Mouse (Mus musculus) heart, postnatal 0 days (tissue): ENCODE results near the gene Wt1. TPM values are rescaled to one million over a fixed set of nuclear protein-coding genes. Genes with fewer than 3 reads are reported as not detected.

Experiments used
- ATAC-seq: fragments of 200-750 bp; cut with Nextera tagmentation; 2 replicates; pipeline ENCODE4 v1.8.0; 2017; ENCODE audit warnings: low read depth, moderate number of reproducible peaks, moderate library complexity; ENCODE audit not compliant: insufficient read depth
- DNase-seq: peaks from one replicate; pipeline ENCODE4 v3.0.0-alpha.2; 2016; ENCODE audit warnings: low spot score
- H3K27ac ChIP-seq: fragments of 300-500 bp; sonication (generic); 2 replicates; pipeline ENCODE4 v1.5.1; 2014; ENCODE audit warnings: low read depth, mild to moderate bottlenecking
- H3K27me3 ChIP-seq: fragments of 300-500 bp; sonication (generic); 2 replicates; pipeline ENCODE4 v1.6.1; 2014; ENCODE audit warnings: low read length, mixed read lengths; ENCODE audit not compliant: control insufficient read depth, insufficient read depth
- H3K36me3 ChIP-seq: fragments of 300-500 bp; sonication (generic); replicated peaks from 2 replicates; pipeline ENCODE4 v1.6.1; 2014; ENCODE audit warnings: low read length, mixed read lengths; ENCODE audit not compliant: control insufficient read depth, insufficient read depth
- H3K4me1 ChIP-seq: fragments of 300-500 bp; sonication (generic); 2 replicates; pipeline ENCODE4 v1.6.1; 2014; ENCODE audit warnings: antibody characterized with exemption; ENCODE audit not compliant: control insufficient read depth, insufficient read depth
- H3K4me2 ChIP-seq: fragments of 300-500 bp; sonication (generic); 2 replicates; pipeline ENCODE4 v1.6.1; 2014; ENCODE audit warnings: low read depth, mild to moderate bottlenecking, low read length, moderate library complexity
- H3K4me3 ChIP-seq: fragments of 300-500 bp; sonication (generic); 2 replicates; pipeline ENCODE4 v1.5.1; 2014; ENCODE audit warnings: low read depth, low read length
- H3K9ac ChIP-seq: fragments of 300-500 bp; sonication (generic); replicated peaks from 2 replicates; pipeline ENCODE4 v1.6.1; 2014; ENCODE audit warnings: low read depth, low read length, mixed read lengths
- H3K9me3 ChIP-seq: fragments of 300-500 bp; sonication (generic); replicated peaks from 2 replicates; pipeline ENCODE4 v1.6.1; 2016; ENCODE audit warnings: low read length; ENCODE audit not compliant: control insufficient read depth
- CTCF ChIP-seq: IDR thresholded peaks from 2 replicates; pipeline ENCODE4 v1.5.1; 2016; ENCODE audit warnings: antibody characterized with exemption, control low read depth, low read depth
- EP300 ChIP-seq: IDR thresholded peaks from 2 replicates; pipeline ENCODE4 v1.6.1; 2016; ENCODE audit warnings: antibody characterized with exemption, low read depth
- WGBS: fragments of 180-500 bp; shearing (Covaris S2); extraction: QIAGEN DNeasy Blood & Tissue Kit; methylation state at CpG from one replicate; pipeline ENCODE4 v1.1.7; 2014; 5-methylcytosine and 5-hydroxymethylcytosine counted together
- polyA plus RNA-seq: library from polyadenylated mRNA; unstranded; fragments of >200 nt; fragmentation: Nextera tagmentation; extraction: Ambion mirVana; gene quantifications from 2 replicates; pipeline ENCODE4 v1.2.1, GENCODE M21; 2015
- total RNA-seq: library from RNA; depleted of rRNA; stranded (reverse); fragments of >200 nt; gene quantifications from 2 replicates; pipeline ENCODE4 v1.2.3, GENCODE M21; 2014; ENCODE audit warnings: low replicate concordance

The Wt1 gene
- total and polyA plus RNA-seq, 2 experiments from 2014 or later, result 6.4 to 24.8 TPM

DNA sequence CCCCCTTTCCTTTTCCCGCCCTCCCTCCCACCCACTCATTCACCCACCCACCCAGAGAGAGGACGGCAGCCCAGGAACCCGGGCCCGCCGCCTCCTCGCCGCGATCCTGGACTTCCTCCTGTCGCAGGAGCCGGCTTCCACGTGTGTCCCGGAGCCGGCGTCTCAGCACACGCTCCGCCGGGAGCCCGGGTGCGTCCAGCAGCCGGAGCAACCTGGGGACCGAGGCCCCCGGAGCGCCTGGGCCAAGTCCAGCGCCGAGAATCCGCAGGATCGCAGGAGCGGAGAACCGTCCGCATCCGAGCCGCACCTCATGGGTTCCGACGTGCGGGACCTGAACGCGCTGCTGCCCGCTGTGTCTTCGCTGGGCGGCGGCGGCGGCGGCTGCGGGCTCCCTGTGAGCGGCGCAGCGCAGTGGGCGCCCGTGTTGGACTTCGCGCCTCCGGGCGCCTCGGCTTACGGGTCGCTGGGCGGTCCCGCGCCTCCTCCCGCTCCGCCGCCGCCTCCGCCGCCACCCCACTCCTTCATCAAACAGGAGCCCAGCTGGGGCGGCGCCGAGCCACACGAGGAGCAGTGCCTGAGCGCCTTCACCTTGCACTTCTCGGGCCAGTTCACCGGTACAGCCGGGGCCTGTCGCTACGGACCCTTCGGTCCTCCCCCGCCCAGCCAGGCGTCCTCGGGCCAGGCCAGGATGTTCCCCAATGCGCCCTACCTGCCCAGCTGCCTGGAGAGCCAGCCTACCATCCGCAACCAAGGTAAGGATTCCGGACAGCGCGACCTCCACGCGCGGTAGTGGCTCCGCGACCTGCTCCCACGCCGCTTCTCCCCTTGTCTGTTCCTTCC, 582 bp downstream of the Wt1 start:
- Histone ChIP-seq H3K4me3 (peak overlapping the region; percentile 58), H3K4me1 (peaks cover 3% of the 10 kb centered on the region; the same call in 1 of the 2 replicates), H3K9me3 (no peaks in the 10 kb centered on the region), H3K27ac (peak overlapping the region; percentile 56), H3K36me3 (no peaks in the 10 kb centered on the region), H3K27me3 (peaks cover 96% of the 10 kb centered on the region), H3K4me2 (peak overlapping the region; percentile 63), H3K9ac (peak overlapping the region; percentile 48)
- WGBS, result under 1% methylated on average over 89 of the region's 92 CpGs
- no peak for TF ChIP-seq CTCF
- TF ChIP-seq EP300, result no peak
- peak; percentile 18; the same call in 1 of the 2 replicates for ATAC-seq
- DNase-seq, result no peak

DNA sequence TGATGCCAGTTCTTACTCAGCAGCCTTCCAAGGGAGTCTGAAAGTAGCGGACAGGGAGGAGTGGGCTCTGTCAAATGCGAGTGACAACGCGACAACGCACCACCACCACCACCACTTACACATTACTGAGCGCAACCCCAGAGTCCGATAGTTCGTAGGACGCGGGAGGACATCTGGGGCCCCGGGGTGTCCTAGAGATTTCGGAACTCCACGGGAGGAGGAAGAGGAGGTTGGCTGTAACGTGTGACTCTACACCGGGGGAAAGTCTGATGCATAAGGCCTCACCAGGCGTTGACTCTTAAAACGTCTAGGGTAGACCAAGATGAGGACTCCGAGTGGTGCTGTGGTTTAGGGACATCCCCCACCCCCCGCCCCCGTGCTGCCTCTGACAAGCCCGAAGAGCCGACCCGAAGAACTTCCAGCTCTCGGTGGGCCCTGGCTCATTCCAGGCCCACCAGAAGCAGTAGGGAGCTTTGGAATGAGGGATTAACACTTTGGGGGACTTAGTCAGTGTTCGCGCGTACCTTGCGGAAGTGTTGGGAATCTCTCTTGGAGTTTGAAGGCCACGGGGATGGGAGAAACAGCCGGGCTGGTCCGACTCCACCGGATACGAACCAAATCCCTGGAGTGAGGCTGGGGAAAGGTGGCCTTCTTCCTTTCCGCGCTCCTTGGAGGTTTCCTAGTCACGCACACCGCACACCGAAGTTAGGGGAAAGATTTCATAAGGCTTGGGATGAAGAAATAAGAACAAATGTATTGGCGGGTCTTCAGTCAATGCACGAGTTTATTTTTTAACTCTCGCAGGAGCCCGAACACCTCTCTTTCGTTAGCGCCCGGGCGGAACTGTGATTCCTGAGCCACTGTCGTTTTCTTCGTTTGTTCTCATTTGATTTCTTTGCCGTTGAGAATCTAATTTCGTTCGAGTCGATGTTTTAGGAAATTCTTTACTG, 1.5 kb downstream of the Wt1 start:
- peaks cover 97% of the 10 kb centered on the region for H3K27me3 ChIP-seq
- WGBS, result 3% methylated on average over 52 of the region's 52 CpGs
- ATAC-seq (no peak), DNase-seq (no peak)
- H3K27ac ChIP-seq, result peak overlapping the region; percentile 49; the same call in 1 of the 2 replicates
- H3K9me3 ChIP-seq, result no peaks in the 10 kb centered on the region
- H3K4me2 ChIP-seq, result peak overlapping the region; percentile 63
- no peak for TF ChIP-seq EP300
- TF ChIP-seq CTCF, result no peak
- H3K4me3 ChIP-seq, result peak overlapping the region; percentile 58
- peaks cover 3% of the 10 kb centered on the region; the same call in 1 of the 2 replicates for H3K4me1 ChIP-seq
- H3K9ac ChIP-seq, result peak overlapping the region; percentile 48
- H3K36me3 ChIP-seq, result no peaks in the 10 kb centered on the region

DNA sequence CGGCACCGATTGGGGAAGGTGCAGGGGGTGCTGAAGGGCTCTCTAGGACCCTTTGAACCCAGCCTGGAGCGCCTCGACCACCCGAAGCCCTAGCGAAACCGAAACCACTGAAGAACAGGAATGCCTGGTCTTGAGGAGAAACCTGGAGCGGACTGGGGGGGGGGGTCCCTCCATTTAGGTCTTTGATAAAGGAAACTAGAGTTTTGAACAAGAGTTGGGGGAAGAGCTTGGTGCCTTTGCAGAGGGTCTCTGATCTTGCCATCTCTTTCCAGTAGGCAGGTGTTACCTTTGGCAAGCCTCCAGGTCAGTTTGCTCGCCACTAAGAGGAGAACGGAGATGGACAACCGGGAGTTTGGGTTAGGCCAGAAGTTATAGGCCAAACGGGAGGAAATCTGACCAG, 2.2 kb downstream of the Wt1 start:
- Histone ChIP-seq H3K9ac (peak overlapping the region; percentile 48; the same call in 1 of the 2 replicates), H3K4me2 (peak overlapping the region; percentile 63), H3K4me3 (peak overlapping the region; percentile 58), H3K9me3 (no peaks in the 10 kb centered on the region), H3K27ac (peak overlapping the region; percentile 33; the same call in 1 of the 2 replicates), H3K4me1 (peaks cover 3% of the 10 kb centered on the region; the same call in 1 of the 2 replicates), H3K36me3 (no peaks in the 10 kb centered on the region), H3K27me3 (peaks cover 97% of the 10 kb centered on the region)
- TF ChIP-seq CTCF, result no peak
- TF ChIP-seq EP300, result no peak
- ATAC-seq, result no peak
- DNase-seq, result no peak
- 10% methylated on average over 12 of the region's 12 CpGs for WGBS

- Histone ChIP-seq H3K9ac (peak overlapping the region; percentile 27; the same call in 1 of the 2 replicates), H3K27me3 (peaks cover 97% of the 10 kb centered on the region), H3K9me3 (no peaks in the 10 kb centered on the region), H3K27ac (peak overlapping the region; percentile 65), H3K4me3 (peak overlapping the region; percentile 32), H3K4me2 (peak overlapping the region; percentile 63), H3K4me1 (peaks cover 3% of the 10 kb centered on the region; the same call in 1 of the 2 replicates), H3K36me3 (no peaks in the 10 kb centered on the region)
- ATAC-seq (peak; percentile 27; the same call in 1 of the 2 replicates), DNase-seq (no peak)
- peak; percentile 30 for TF ChIP-seq CTCF
- 0 out of 2 replicates have a peak, but pooled peaks have one; percentile 3 for TF ChIP-seq EP300
- 4% methylated on average over 32 of the region's 32 CpGs for WGBS
Observed at GRCm38 (mm10) chr2:105130351-105131060, 4.2 kb downstream of the Wt1 start.
